Mouse (Mus musculus): Measurements from ENCODE around the gene Rabepk.
"Not testable (repeated sequence)": the region's sequence is repeated elsewhere in the genome, so short reads cannot be mapped to it uniquely, and the experiment has no call there.

Gene Rabepk

GRCm38 (mm10) chr2:34804172-34804571 is 4.5 kb upstream of the Rabepk start:
- DNase-seq: no peak

GRCm38 (mm10) chr2:34803746-34804145 is 4.0 kb upstream of the Rabepk start:
- DNase-seq: no peak

GRCm38 (mm10) chr2:34802565-34803245 is 3.0 kb upstream of the Rabepk start:
- peak; percentile 21 to 51 for DNase-seq

GRCm38 (mm10) chr2:34801516-34802482 is 2.1 kb upstream of the Rabepk start:
- DNase-seq: peak; percentile 99

GRCm38 (mm10) chr2:34800371-34800770 is 659 bp upstream of the Rabepk start:
- no peak for DNase-seq

GRCm38 (mm10) chr2:34795426-34795825 is 4.3 kb downstream of the Rabepk start:
- DNase-seq: no peak

- no peak for DNase-seq
Observed at GRCm38 (mm10) chr2:34794511-34794910, 5.2 kb downstream of the Rabepk start.

GRCm38 (mm10) chr2:34792543-34792942 is 7.2 kb downstream of the Rabepk start:
- not testable (repeated sequence) for DNase-seq

- DNase-seq: no peak
Observed at GRCm38 (mm10) chr2:34790282-34790681, 9.4 kb downstream of the Rabepk start.

- peak; percentile 54 to 56 for DNase-seq
Observed at GRCm38 (mm10) chr2:34784085-34784484, 15.6 kb downstream of the Rabepk start.

GRCm38 (mm10) chr2:34783064-34784020 is 16.4 kb downstream of the Rabepk start:
- no peak for DNase-seq

GRCm38 (mm10) chr2:34777237-34777868 is 22.4 kb downstream of the Rabepk start:
- DNase-seq: no peak

GRCm38 (mm10) chr2:34774493-34774892 is 25.2 kb downstream of the Rabepk start:
- no peak for DNase-seq

- DNase-seq: no peak
Observed at GRCm38 (mm10) chr2:34773673-34774072, 26.0 kb downstream of the Rabepk start.

GRCm38 (mm10) chr2:34772252-34773235 is 27.2 kb downstream of the Rabepk start:
- peak; percentile 52 to 71 for DNase-seq

GRCm38 (mm10) chr2:34771368-34772226 is 28.1 kb downstream of the Rabepk start, which contains the start of gene Hspa5:
Gene Hspa5 (plus strand): TSS chr2:34771970.
- peak; percentile 99 to 100 for DNase-seq

GRCm38 (mm10) chr2:34770951-34771350 is 28.8 kb downstream of the Rabepk start:
- no peak for DNase-seq

GRCm38 (mm10) chr2:34770049-34770448 is 29.7 kb downstream of the Rabepk start:
- no peak for DNase-seq

- no peak for DNase-seq
Observed at GRCm38 (mm10) chr2:34764801-34765200, 34.9 kb downstream of the Rabepk start.

GRCm38 (mm10) chr2:34762872-34763271 is 36.8 kb downstream of the Rabepk start:
- no peak for DNase-seq

Measured in kidney, postnatal 25 days (tissue).